Mouse (Mus musculus) erythroblast, embryonic 14.5 days (primary cell): ENCODE data around the gene Obp2a.

Experiments used
- GATA1 ChIP-seq: IDR thresholded peaks from 2 replicates; pipeline ENCODE4 v1.6.1; 2012; ENCODE audit warnings: low read length, inconsistent platforms, mixed read lengths
- TAL1 ChIP-seq: IDR thresholded peaks from 3 replicates; pipeline ENCODE4 v1.6.1; 2012; ENCODE audit warnings: low read length, inconsistent platforms, mixed read lengths

DNA sequence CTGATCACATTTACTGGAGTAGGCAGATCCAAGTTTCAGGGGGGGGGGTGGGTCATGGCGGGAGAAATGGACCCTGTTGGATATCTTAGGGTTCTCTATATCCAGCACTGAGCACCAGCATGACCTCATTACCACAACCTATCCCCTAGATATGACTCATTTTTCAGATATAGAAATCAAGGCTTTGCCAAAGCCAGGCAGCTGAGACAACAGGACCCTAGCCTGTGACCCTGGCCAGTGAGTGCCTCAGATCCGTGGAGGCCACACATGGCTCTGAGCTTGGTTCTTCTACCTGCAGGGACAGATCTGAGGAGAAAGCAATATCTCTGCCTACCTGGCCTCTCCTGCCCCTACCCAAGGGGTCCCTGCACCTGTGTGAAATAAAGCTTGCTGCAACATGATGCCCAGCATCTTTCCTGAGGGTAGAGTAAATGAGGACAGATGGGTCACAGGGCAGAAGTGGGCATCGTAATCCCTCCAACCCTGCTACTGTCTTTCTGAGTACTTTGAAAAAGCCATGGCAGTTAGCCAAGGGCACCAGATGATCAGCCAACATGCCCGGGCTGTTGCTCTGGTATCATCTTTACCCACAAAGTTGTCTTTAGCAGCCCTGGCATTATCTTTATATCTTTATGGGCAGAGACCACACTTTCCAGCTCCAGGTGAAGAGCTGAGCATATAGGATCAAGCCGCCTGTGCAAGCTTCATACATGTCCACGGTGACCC is 38.4 kb upstream of the Obp2a start:
- TF ChIP-seq TAL1 (no peak), GATA1 (no peak)
